ENCODE assay signal across 9 mouse cellular contexts in genomic region chr12:102719552-102720315, GRCm38 (mm10). TPM values are rescaled to one million over a fixed set of nuclear protein-coding genes. Genes with fewer than 3 reads are reported as not detected.
A peak's percentile ranks its signal among the peaks of the same experiment; 100 is the strongest.
DNase-seq lines count a peak whose midpoint lies in the region; ATAC-seq and TF ChIP-seq lines count a peak whose summit lies in the region.
"Had no signal": no experiment of that assay in that cellular context is flagged by ENCODE, and none has a peak within 500 bp of the region (broad histone marks: within the 10 kb centered on the region; RNA-seq: fewer than 3 reads in every experiment).

No protein-coding gene starts in this region.

- H3K36me3 ChIP-seq in forebrain, embryonic 12.5 days (replicated peaks) = no peaks in the 10 kb centered on the region
- no peaks in the 10 kb centered on the region for H3K36me3 ChIP-seq in kidney, embryonic 15.5 days
- no peaks in the 10 kb centered on the region for H3K36me3 ChIP-seq in midbrain, embryonic 16.5 days (ENCODE audit: control insufficient read depth, insufficient read depth, low read length)

- H3K4me2 ChIP-seq in forebrain, embryonic 12.5 days = peak overlapping the region; percentile 19; the same call in 1 of the 2 replicates
- H3K4me2 ChIP-seq in kidney, embryonic 15.5 days = 0 out of 2 replicates have a peak overlapping the region, but pooled peaks have one; percentile 23
- peak overlapping the region; percentile 26; the same call in 1 of the 2 replicates for H3K4me2 ChIP-seq in midbrain, embryonic 16.5 days (ENCODE audit: low read length)

- H3K4me1 ChIP-seq in lung, adult 2 months (ENCODE audit: control insufficient read depth, insufficient read depth, low read length) = no peaks in the 10 kb centered on the region
- no peaks in the 10 kb centered on the region for H3K4me1 ChIP-seq in forebrain, embryonic 12.5 days
- H3K4me1 ChIP-seq in kidney, embryonic 15.5 days = peaks cover 19% of the 10 kb centered on the region
- H3K4me1 ChIP-seq in midbrain, embryonic 16.5 days (ENCODE audit: control insufficient read depth, insufficient read depth, low read length) = no peaks in the 10 kb centered on the region; the same call in 1 of the 2 replicates

- no peak overlapping the region for H3K4me3 ChIP-seq in lung, adult 2 months (replicated peaks; ENCODE audit: extremely low read depth, low read depth, low read length)
- H3K4me3 ChIP-seq in forebrain, embryonic 12.5 days (replicated peaks) = no peak overlapping the region
- H3K4me3 ChIP-seq in kidney, embryonic 15.5 days (replicated peaks) = no peak overlapping the region
- H3K4me3 ChIP-seq in midbrain, embryonic 16.5 days (ENCODE audit: low read depth, low read length) = no peak overlapping the region

- peak; percentile 76 for ATAC-seq in activated CD4-positive, CD25-positive, alpha-beta regulatory T cell, adult 4 months
- peak; percentile 78; the same call in 1 of the 2 replicates for ATAC-seq in forebrain, embryonic 12.5 days (ENCODE audit: low FRiP score)
- peak; percentile 60 for ATAC-seq in kidney, embryonic 15.5 days (replicated peaks; ENCODE audit: low FRiP score)
- peak; percentile 76 for ATAC-seq in midbrain, embryonic 16.5 days

- H3K27me3 ChIP-seq in forebrain, embryonic 12.5 days = no peaks in the 10 kb centered on the region
- H3K27me3 ChIP-seq in kidney, embryonic 15.5 days = no peaks in the 10 kb centered on the region
- no peaks in the 10 kb centered on the region for H3K27me3 ChIP-seq in midbrain, embryonic 16.5 days (ENCODE audit: control insufficient read depth, insufficient read depth, low read depth, low read length)

- no peaks in the 10 kb centered on the region for H3K9me3 ChIP-seq in forebrain, embryonic 12.5 days
- no peaks in the 10 kb centered on the region for H3K9me3 ChIP-seq in kidney, embryonic 15.5 days (replicated peaks)
- H3K9me3 ChIP-seq in midbrain, embryonic 16.5 days (replicated peaks; ENCODE audit: control insufficient read depth, low read length, poor library complexity, severe bottlenecking) = no peaks in the 10 kb centered on the region

- peak; percentile 64 for TF ChIP-seq CTCF in lung, adult 2 months (IDR thresholded peaks at IDR 0.05; ENCODE audit: insufficient read depth, low read length)

- no peak overlapping the region for H3K9ac ChIP-seq in forebrain, embryonic 12.5 days
- H3K9ac ChIP-seq in kidney, embryonic 15.5 days = no peak overlapping the region
- no peak overlapping the region for H3K9ac ChIP-seq in midbrain, embryonic 16.5 days (ENCODE audit: low read depth, low read length)

- 24% methylated on average over 13 of the region's 13 CpGs for WGBS in lung, adult 2 months
- 27% methylated on average over 13 of the region's 13 CpGs for WGBS in forebrain, embryonic 12.5 days
- 35% methylated on average over 13 of the region's 13 CpGs for WGBS in kidney, embryonic 15.5 days
- 28% methylated on average over 13 of the region's 13 CpGs for WGBS in midbrain, embryonic 16.5 days

- no peak overlapping the region for H3K27ac ChIP-seq in forebrain, embryonic 12.5 days
- H3K27ac ChIP-seq in kidney, embryonic 15.5 days = no peak overlapping the region
- no peak overlapping the region for H3K27ac ChIP-seq in midbrain, embryonic 16.5 days (ENCODE audit: low read length)

- no peak for TF ChIP-seq POLR2A in lung, adult 2 months (IDR thresholded peaks at IDR 0.05; ENCODE audit: borderline replicate concordance, extremely low read depth, low read depth, low read length)

- DNase-seq in lung, adult 2 months = no peak
- no peak for DNase-seq in lung, postnatal 25 days (ENCODE audit: low spot score)
- DNase-seq in urinary bladder, postnatal 4 days (ENCODE audit: low spot score in 2 of 2) = no peak
- no peak for DNase-seq in layer of hippocampus, adult 18-20 months (ENCODE audit: low spot score in 2 of 2)

RNA-seq across cellular contexts. Expression of gene Itpk1, which starts 15.0 kb away (rescaled TPM):
- polyA plus RNA-seq in lung, adult 2 months (2012; rRNA removed) = 23.0 and 26.3 TPM in 2 replicates
- 10 to 100 TPM; 16.2 to 18.4 TPM for polyA plus RNA-seq in activated CD4-positive, CD25-positive, alpha-beta regulatory T cell, adult 4 months (2017; shearing (Covaris generic))
- polyA plus RNA-seq in forebrain, embryonic 12.5 days (2016; fragmentation: Nextera tagmentation; extraction: Ambion mirVana) = 22.5 and 23.1 TPM in 2 replicates
- 18.9 and 20.8 TPM in 2 replicates for polyA plus RNA-seq in kidney, embryonic 15.5 days (2015; fragmentation: Nextera tagmentation; extraction: Ambion mirVana)
- 35.8 and 39.3 TPM in 2 replicates for polyA plus RNA-seq in midbrain, embryonic 16.5 days (2015; fragmentation: Nextera tagmentation; extraction: Ambion mirVana)
- 10 to 100 TPM; 69.2 to 70.5 TPM for total RNA-seq in layer of hippocampus, adult 18-20 months (2021)

RNA-seq across cellular contexts. Expression of gene Moap1, which starts 23.7 kb away (rescaled TPM):
- 0.45 and 0.63 TPM in 2 replicates for polyA plus RNA-seq in lung, adult 2 months (2012; rRNA removed)
- polyA plus RNA-seq in activated CD4-positive, CD25-positive, alpha-beta regulatory T cell, adult 4 months (2017; shearing (Covaris generic)) = 1 to 10 TPM; 6.5 to 8.3 TPM
- polyA plus RNA-seq in forebrain, embryonic 12.5 days (2016; fragmentation: Nextera tagmentation; extraction: Ambion mirVana) = 30.1 and 33.4 TPM in 2 replicates
- 24.5 and 25.4 TPM in 2 replicates for polyA plus RNA-seq in kidney, embryonic 15.5 days (2015; fragmentation: Nextera tagmentation; extraction: Ambion mirVana)
- 76.2 and 78.4 TPM in 2 replicates for polyA plus RNA-seq in midbrain, embryonic 16.5 days (2015; fragmentation: Nextera tagmentation; extraction: Ambion mirVana)
- total RNA-seq in layer of hippocampus, adult 18-20 months (2021) = 10 to 100 TPM; 23.5 to 26.6 TPM

RNA-seq across cellular contexts. Expression of gene Tmem251, which starts 23.8 kb away (rescaled TPM):
- polyA plus RNA-seq in lung, adult 2 months (2012; rRNA removed) = 2.1 and 2.6 TPM in 2 replicates
- polyA plus RNA-seq in activated CD4-positive, CD25-positive, alpha-beta regulatory T cell, adult 4 months (2017; shearing (Covaris generic)) = 10 to 100 TPM in 1 of 2 experiments, 1 to 10 TPM in 1; 8.5 to 10.1 TPM
- polyA plus RNA-seq in forebrain, embryonic 12.5 days (2016; fragmentation: Nextera tagmentation; extraction: Ambion mirVana) = 12.0 and 12.4 TPM in 2 replicates
- polyA plus RNA-seq in kidney, embryonic 15.5 days (2015; fragmentation: Nextera tagmentation; extraction: Ambion mirVana) = 10.0 and 10.8 TPM in 2 replicates
- polyA plus RNA-seq in midbrain, embryonic 16.5 days (2015; fragmentation: Nextera tagmentation; extraction: Ambion mirVana) = 10.8 and 11.3 TPM in 2 replicates
- total RNA-seq in layer of hippocampus, adult 18-20 months (2021) = 1 to 10 TPM; 4.9 to 5.1 TPM

RNA-seq across cellular contexts. Expression of gene Gm28051, which starts 37.8 kb away (rescaled TPM):
- not detected in 2 replicates for polyA plus RNA-seq in lung, adult 2 months (2012; rRNA removed)
- polyA plus RNA-seq in activated CD4-positive, CD25-positive, alpha-beta regulatory T cell, adult 4 months (2017; shearing (Covaris generic)) = not detected
- not detected in 2 replicates for polyA plus RNA-seq in forebrain, embryonic 12.5 days (2016; fragmentation: Nextera tagmentation; extraction: Ambion mirVana)
- polyA plus RNA-seq in kidney, embryonic 15.5 days (2015; fragmentation: Nextera tagmentation; extraction: Ambion mirVana) = not detected in 2 replicates
- polyA plus RNA-seq in midbrain, embryonic 16.5 days (2015; fragmentation: Nextera tagmentation; extraction: Ambion mirVana) = not detected in 2 replicates
- not detected for total RNA-seq in layer of hippocampus, adult 18-20 months (2021)
- polyA plus RNA-seq: gonadal fat pad, adult 2 months had no signal

RNA-seq across cellular contexts. Expression of gene Gon7, which starts 37.9 kb away (rescaled TPM):
- 13.3 and 16.8 TPM in 2 replicates for polyA plus RNA-seq in lung, adult 2 months (2012; rRNA removed)
- polyA plus RNA-seq in activated CD4-positive, CD25-positive, alpha-beta regulatory T cell, adult 4 months (2017; shearing (Covaris generic)) = 10 to 100 TPM; 28.3 to 29.3 TPM
- polyA plus RNA-seq in forebrain, embryonic 12.5 days (2016; fragmentation: Nextera tagmentation; extraction: Ambion mirVana) = 48.4 and 49.3 TPM in 2 replicates
- polyA plus RNA-seq in kidney, embryonic 15.5 days (2015; fragmentation: Nextera tagmentation; extraction: Ambion mirVana) = 33.7 and 38.7 TPM in 2 replicates
- 48.6 and 53.2 TPM in 2 replicates for polyA plus RNA-seq in midbrain, embryonic 16.5 days (2015; fragmentation: Nextera tagmentation; extraction: Ambion mirVana)
- total RNA-seq in layer of hippocampus, adult 18-20 months (2021) = 10 to 100 TPM; 14.2 to 14.6 TPM
